Mouse (Mus musculus): Measurements from ENCODE around the gene Npas4. TPM values are rescaled to one million over a fixed set of nuclear protein-coding genes. Genes with fewer than 3 reads are reported as not detected.
A peak's percentile ranks its signal among the peaks of the same experiment; 100 is the strongest.
"Not testable (repeated sequence)": the region's sequence is repeated elsewhere in the genome, so short reads cannot be mapped to it uniquely, and the experiment has no call there.

Gene Npas4
- 10 to 100 TPM; 10.7 to 11.3 TPM for total RNA-seq (2021)
- long read RNA-seq, experiment 1, partial matches to known transcripts = 0 of 1 reads
- long read RNA-seq, experiment 1, other reads (novel, unspliced or antisense) = 1 of 1 reads
- long read RNA-seq, experiment 2 = 0 reads

DNA sequence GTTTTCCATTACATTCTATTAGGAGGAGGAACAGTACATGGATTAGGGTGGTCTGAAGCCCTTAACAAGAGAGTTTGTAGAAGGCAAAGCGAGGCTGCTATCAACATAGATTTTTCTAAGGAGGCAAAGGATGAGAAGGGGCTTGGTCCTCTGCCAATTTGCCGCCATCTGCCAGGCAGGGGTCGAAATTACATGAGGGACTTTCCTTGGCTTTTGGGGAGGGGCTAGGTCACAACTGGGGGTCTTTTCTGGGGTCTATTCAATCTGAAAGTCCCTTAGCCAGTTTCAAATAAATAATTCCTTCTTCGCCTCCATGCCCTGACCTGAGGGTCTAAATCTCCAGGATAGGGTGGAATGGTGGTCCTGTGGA is at the start of gene Npas4:
Gene Npas4 (minus strand): TSS at position 61 of the 370 bp plus-strand sequence.
- intact Hi-C loops (cut with DNase I) = no loop called here
- DNase-seq (ENCODE audit: low spot score in 2 of 2) = no peak

DNA sequence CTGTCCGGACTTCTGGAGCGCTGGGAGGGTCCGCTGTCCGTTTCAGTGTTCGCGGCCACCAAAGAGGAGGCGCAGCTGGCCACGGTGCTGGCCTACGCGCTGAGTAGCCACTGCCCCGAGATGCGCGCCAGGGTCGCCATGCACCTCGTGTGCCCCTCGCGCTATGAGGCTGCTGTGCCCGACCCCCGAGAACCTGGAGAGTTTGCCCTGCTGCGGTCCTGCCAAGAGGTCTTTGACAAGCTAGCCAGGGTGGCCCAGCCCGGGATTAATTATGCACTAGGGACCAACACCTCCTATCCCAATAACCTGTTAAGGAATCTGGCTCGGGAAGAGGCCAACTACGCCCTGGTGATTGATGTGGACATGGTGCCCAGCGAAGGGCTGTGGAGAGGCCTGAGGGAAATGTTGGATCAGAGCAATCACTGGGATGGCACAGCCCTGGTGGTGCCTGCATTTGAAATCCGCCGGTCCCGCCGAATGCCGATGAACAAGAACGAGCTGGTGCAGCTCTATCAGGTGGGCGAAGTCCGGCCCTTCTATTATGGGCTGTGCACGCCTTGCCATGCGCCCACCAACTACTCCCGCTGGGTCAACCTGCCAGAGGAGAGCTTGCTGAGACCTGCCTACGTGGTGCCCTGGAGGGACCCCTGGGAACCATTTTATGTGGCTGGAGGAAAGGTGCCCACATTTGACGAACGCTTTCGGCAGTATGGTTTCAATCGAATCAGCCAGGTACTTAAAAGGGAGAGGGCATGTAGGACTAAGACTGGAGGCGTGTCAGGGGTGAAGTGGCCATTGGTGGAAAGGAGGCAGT is 49.4 kb upstream of the Npas4 start:
- intact Hi-C loops (cut with DNase I) = no loop called here
- DNase-seq (ENCODE audit: low spot score in 2 of 2) = no peak

DNA sequence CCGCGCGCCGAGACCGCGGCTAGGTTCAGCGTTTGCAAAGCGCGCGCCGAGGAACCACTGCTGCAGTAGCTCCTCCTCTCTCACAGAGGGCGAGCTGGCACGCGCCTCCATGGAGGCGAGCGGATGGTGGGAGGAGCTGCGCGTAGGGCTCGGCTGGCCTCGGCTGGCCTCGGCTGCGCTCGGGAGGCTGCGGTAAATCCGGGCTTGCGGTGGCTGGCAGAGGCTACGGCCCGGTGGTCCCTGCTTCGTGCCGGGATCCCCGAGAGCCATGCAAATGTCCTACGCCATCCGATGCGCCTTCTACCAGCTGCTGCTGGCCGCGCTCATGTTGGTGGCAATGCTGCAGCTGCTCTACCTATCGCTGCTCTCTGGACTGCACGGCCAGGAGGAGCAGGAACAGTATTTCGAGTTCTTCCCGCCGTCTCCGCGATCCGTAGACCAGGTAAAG is 48.6 kb upstream of the Npas4 start, which contains the start of the genes B4gat1 and AC124502.3:
Gene B4gat1 (plus strand): TSS at position 118 of the 448 bp plus-strand sequence.
Gene AC124502.3 (plus strand): TSS at position 183 of the 448 bp plus-strand sequence.
- intact Hi-C loops (cut with DNase I) = no loop called here
- DNase-seq (ENCODE audit: low spot score in 2 of 2) = peak; percentile 92

DNA sequence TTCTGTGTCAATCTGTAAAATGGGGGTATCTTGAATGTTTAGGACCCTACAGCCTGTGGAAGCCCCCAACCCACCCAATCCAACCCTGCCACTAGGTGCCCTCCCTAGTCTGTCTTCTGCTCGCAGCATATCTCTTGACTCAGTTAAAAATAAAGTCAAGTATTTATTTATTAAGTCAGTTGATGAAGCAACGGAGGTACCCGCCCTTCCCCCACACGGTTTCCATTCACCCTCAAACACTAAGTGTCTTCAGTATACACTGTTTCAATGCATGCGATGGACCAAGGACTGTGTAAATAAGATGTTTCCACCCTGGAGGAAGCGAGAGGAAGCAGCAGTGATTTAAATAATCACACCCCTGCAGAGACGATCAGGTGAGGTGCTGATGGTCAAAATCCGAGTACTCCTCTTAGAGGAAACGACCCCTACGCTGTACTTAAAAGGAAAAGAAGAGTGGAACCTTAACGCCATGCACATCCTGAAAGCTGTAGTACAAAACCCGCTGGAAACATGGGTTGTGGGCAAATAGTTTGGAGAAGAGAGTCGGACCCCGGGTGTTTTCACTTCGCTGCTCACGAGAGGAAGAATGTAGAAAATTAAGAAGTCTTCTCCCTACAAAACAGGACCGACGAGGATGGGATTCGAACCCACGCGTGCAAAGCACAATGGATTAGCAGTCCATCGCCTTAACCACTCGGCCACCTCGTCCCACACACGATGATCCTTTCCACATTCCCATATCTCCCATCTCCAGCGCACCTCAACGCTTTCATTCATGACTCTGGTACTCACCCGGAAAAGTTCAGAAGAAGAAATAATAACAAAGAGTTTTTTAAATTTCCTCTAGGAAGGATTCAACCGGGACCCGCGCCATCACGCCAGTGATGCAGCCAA is 47.8 kb upstream of the Npas4 start:
- intact Hi-C loops (cut with DNase I) = no loop called here
- DNase-seq (ENCODE audit: low spot score in 2 of 2) = peak; percentile 82 to 88

DNA sequence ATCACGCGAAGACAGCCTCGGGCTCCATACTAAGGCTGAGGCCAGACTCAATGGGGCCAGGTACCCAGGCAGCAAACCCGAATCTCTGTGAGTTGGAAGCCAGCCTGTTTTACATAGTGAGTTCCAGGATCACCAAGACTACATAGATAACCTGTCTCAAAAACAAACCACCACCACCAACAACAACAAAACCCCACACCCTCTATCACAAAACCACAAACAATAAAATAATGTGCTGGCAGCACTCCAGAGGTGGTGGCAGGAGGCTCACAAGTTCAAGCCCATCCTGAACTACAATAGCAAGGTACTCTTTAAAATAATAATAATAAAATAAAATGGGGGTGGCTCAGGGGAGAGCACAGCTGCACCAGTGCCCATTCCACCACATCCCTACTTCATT is 46.5 kb upstream of the Npas4 start:
- DNase-seq (ENCODE audit: low spot score in 2 of 2) = no peak
- intact Hi-C loops (cut with DNase I) = no loop called here

DNA sequence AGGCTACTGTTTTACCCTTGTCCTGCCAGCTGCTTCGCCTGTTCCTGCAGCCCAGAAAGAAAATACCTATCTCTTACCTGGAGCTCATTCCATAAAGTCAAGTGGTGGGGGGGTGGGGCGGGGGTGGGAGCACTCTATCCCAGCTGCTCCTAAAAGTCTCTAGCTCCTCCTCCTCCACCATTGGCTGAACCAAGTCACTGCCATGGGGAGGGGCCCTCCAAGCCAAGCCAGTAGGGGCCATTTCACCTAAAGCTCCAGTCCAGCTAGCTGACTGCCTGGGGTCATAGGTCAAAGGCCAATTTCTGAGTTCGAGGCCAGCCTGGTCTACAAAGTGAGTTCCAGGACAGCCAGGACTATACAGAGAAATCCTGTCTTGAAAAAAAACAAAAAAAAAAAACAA is 42.6 kb upstream of the Npas4 start:
- no peak for DNase-seq (ENCODE audit: low spot score in 2 of 2)
- intact Hi-C loops (cut with DNase I) = no loop called here

DNA sequence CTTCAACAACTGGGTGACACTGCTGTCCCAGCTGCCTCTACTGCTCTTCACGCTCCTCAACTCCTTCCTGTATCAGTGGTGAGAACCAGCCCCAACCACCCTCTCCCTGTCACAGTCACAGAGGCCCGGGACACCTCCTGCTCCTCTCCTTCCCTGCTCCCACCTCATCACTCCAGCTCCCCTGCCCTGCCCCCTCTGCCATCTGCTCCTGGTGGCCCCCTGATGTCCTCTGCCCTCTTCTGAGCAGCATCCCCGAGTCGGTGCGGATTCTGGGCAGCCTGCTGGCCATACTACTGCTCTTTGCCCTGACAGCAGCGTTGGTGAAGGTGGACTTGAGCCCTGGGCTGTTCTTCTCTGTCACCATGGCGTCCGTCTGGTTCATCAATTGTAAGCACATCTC is 36.0 kb upstream of the Npas4 start:
- intact Hi-C loops (cut with DNase I) = no loop called here
- no peak for DNase-seq (ENCODE audit: low spot score in 2 of 2)

DNA sequence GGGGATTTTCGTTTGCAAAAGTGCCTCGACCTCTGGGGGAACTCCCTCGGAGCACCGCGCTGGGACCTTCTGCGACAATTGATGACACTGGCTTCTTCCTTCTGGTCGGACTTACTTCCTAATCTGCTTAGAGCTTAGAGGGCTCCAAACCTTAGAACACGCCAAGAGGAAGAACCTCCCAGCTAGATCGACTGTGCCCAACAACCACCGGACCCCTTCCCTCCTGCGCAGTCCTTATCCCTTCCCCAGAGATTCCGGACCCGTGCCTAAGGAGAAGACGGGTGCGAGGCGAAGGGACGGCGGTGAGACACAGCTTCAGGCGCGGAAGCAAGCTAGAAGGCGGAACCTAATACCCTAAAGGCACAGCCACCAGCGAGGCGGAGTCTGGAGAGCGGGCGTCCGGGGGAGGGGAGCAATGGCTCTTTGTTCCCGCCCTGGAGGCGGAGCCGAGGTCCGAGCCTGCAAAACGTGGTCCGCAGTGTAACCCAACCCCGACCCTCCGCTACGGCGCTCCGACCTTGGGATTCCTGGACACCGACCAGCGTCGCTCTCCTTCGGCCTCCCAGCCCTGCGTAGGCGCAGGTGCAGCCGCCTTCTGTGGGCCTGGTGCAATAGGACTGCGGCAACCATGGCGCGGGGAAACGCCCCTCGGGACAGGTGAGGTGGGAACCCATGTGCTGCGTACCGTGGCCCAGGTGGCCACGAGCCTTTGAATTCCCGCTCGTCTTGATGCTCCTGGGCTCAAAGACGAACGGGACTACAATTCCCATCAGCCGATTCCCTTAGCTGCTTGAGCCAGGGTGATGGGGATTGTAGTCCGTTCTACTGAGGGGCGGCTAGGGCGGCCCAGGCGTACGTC is 33.7 kb upstream of the Npas4 start, which contains the start of gene Slc29a2:
Gene Slc29a2 (plus strand): TSS at position 240 of the 859 bp plus-strand sequence.
- peak; percentile 87 to 88 for DNase-seq (ENCODE audit: low spot score in 2 of 2)
- intact Hi-C loops (cut with DNase I) = no loop called here

DNA sequence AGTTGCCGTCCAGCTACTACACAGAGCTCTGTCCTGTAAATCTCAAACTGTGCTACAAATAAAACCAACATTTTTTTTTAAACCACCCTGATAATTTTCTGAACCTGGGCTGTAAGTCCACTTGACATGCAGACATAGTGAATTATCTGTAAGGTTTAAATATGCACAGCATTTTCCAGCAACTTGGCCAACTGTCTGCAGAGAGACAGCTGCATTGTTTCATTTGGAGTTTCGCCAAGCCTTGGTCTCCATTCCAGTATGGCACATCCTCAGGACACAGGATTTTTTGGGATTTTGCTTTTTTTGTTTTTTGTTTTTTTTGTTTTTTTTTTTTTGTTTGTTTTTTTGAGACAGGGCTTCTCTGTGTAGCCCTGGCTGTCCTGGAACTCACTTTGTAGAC is 31.3 kb upstream of the Npas4 start:
- DNase-seq (ENCODE audit: low spot score in 2 of 2) = no peak
- intact Hi-C loops (cut with DNase I) = no loop called here

DNA sequence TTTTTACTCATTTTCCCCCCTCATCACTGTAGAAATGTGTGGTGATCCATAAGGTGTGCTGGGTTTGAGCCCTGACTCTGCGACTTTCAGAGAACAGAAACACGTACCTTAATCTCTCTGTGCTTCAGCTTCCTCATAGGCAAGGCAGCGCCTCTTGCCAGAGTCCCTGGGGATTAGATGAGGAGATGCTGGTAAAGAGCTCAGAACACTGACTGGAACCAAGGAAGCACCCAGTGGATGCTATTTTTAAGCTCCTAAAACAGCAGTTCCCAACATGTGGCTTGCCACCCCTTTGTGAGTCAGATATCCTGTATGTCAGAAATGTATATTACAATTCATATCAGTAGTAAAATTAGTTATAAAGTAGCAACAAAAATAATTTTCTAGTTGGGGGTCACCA is 28.1 kb upstream of the Npas4 start:
- intact Hi-C loops (cut with DNase I) = no loop called here
- DNase-seq (ENCODE audit: low spot score in 2 of 2) = no peak

DNA sequence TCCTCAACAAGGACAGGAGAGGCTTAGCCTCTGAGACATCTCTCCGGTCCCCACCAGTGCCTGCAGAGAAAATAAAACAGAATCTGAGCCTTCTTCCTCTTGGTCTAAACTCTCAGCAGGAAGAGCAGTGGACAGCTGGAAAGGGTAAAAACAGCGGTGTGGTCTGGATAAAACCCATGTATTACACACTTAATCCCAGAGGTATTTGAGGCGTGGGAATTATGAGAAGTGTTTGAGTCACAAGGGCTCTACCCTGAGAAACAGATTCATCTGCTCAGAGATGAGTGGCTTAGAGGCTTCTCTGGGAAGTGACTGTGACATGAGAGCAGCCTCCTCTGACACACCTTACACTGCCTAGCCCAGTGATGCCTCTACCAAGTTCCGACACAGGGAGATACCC is 27.5 kb upstream of the Npas4 start:
- no peak for DNase-seq (ENCODE audit: low spot score in 2 of 2)
- intact Hi-C loops (cut with DNase I) = no loop called here

DNA sequence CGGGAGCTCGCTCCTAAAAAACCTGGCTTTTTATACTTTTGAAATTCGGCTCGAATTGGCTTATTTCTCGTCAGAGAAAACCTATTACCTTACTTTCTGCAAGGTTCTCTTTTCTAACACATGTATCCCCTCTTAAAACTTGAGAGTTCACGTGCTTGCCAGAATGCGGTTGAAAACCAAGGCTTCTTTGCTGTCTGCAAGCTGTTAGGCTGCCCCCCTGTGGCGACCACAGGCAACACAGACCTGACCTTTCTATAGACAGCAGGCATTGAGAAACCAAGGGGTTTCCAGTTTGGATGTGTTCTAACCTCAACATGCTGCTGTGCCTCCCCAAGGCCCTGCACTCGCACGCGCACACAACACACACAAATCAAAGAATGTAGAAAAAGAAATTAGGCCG is 26.7 kb upstream of the Npas4 start:
- intact Hi-C loops (cut with DNase I) = no loop called here
- DNase-seq (ENCODE audit: low spot score in 2 of 2) = peak; percentile 60 to 64

DNA sequence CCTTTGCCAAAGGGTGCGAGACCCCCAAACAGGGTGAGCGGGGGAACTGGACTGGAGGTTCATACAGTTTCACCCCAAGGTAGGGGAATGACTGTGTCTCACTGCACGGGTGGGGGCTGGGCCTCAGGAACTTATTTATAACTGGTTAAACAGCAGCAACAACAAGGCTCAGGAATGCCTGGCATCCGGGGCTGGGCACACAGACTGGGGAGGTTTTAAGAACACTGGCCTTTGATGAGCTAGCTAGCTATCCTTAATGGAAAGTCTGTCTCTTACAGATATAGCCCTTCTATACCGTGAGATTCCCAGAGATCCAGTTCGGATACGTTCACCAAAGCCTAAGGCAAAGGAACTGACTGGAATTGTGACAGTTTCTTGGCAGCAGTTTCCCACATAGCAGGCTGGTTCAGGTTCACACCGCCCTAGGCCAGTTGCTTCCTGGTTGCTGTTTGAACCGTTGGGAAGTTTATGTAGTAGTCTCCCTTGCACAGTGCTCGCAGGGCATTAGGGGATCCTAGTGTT is 26.2 kb upstream of the Npas4 start:
- no peak for DNase-seq (ENCODE audit: low spot score in 2 of 2)
- intact Hi-C loops (cut with DNase I) = no loop called here

DNA sequence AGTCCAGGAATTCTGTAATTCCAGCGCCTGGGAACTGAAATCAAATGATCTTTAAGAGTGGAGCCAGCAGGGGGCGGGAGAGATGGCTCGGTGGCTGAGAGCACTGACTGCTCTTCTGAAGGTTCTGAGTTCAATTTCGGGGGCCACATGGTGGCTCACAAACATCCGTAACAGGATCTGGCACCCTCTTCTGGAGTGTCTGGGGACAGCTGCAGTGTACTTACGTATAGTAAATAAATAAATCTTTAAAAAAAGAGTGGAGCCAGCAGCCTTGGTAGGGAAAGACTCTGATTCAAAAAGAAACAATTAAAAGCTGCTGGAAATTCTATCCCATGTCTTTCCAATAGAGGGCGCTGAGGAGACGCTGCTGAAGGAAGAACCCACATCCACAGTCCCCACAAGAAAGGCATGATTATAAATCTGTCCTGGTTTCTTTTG is 24.9 kb upstream of the Npas4 start:
- DNase-seq (ENCODE audit: low spot score in 2 of 2) = peak; percentile 54
- intact Hi-C loops (cut with DNase I) = no loop called here

DNA sequence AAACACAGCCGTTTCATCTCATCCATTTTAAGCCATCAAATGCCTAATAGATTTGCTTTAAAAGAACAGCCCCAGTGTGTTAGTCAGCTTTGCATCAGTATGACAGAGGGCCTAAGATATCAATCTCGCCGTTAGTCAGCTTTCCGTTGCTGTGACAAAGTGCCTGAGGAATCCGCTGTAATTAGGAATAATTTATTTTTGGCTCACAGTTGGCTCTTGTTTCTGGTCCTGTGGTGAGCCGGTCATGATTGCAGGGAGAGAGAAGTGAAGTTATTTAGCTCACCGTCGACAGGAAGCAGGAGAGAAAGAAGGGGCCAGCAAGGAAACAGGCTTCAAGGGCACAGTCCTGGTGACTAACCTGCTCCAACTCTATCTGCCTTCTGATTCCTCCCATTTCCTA is 23.0 kb upstream of the Npas4 start:
- intact Hi-C loops (cut with DNase I) = no loop called here
- DNase-seq (ENCODE audit: low spot score in 2 of 2) = no peak

DNA sequence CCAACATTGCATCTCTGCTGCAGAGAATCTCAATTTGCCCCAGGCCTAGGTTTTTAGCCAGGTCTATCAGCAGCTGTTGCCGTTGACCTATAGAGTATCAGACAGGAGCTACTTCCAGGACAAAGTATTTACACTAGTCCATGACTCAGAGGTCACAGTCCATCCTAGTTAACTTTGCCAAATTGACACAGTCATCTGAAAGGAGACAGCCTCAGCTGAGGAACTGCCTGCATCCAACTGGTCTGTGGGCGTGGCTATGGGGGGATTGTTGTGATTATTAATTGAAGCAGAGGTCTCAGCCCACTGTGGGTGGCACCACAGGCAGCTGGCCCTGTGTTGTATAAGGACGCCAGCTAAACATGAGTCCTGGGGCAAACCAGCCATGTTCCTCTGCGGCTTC is 14.8 kb upstream of the Npas4 start:
- intact Hi-C loops (cut with DNase I) = loop anchor here (5.0 kb wide), 2 partner anchors 43 to 248 kb away; partner anchors contain the start of genes Mrpl11 and Rbm4b
- no peak for DNase-seq (ENCODE audit: low spot score in 2 of 2)

DNA sequence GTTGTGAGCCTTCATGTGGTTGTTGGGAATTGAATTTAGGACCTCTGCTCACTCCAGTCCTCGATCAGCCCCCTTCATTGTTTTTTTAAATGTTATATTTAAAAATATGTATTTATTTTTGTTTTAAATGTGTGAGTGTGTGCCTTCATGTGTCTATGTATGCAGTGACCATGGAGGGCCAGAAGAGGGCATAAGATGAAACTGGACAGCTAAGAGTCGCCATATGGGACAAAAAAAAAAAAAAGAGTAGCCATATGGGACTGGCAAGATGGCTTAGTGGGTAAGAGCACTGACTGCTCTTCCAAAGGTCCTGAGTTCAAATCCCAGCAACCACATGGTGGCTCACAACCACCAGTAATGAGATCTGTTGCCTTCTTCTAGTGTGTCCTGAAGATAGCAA is 13.5 kb upstream of the Npas4 start:
- DNase-seq (ENCODE audit: low spot score in 2 of 2) = not testable (repeated sequence)
- intact Hi-C loops (cut with DNase I) = loop anchor here (5.0 kb wide), 2 partner anchors 41 to 246 kb away; partner anchors contain the start of genes Mrpl11 and Rbm4b

DNA sequence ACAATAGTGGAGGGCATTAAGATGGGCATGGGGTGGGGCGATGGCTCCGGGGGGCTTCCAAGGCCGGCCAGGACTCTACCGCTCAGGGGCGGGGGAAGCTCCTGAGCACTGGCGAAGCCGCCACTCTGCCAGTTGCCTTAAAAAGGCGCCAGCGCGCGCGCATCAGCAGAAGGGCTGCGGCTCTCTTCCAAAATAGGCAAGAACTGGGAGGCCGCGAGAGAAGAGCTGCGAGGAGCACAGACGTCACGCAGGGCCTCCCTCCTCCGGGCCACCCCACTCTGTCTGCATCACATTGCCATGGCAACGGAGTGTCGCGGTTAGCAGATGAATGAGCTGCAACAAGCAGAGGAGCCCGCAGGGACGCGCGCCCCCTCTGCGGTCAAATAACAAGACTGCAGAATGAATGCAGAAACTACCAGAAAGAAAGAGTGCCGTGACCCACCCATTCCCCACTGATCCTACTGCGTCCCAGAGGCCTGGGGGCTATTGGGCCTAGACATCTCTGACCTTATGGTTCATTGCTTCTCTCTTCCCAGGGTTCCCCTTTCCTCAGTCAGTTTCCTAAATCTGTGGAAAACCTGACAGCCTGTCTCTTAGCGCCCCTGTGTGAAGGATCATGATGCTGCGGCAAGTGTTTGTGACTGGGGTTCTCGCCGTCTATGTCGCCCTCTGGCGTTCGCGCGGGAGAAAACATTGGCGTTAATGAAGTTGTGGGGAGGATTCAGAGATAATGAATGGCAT is 11.7 kb upstream of the Npas4 start:
- DNase-seq (ENCODE audit: low spot score in 2 of 2) = peak; percentile 96 to 98
- intact Hi-C loops (cut with DNase I) = loop anchor here (1.0 to 5.0 kb wide), 3 partner anchors 21 to 245 kb away; partner anchors contain the start of genes Mrpl11 and Rbm4b

Data from left cerebral cortex, postnatal 14 days (tissue).